ENCODE assay signal across 9 mouse cellular contexts in genomic region chr4:152257070-152257469, GRCm38 (mm10). TPM values are rescaled to one million over a fixed set of nuclear protein-coding genes. Genes with fewer than 3 reads are reported as not detected.
A peak's percentile ranks its signal among the peaks of the same experiment; 100 is the strongest.
DNase-seq lines count a peak whose midpoint lies in the region; ATAC-seq lines count a peak whose summit lies in the region.
"Had no signal": no experiment of that assay in that cellular context is flagged by ENCODE, and none has a peak within 500 bp of the region (broad histone marks: within the 10 kb centered on the region; RNA-seq: fewer than 3 reads in every experiment).

No protein-coding gene starts in this region.

- no peaks in the 10 kb centered on the region for H3K9me3 ChIP-seq in kidney, embryonic 15.5 days (replicated peaks)
- H3K9me3 ChIP-seq in hindbrain, embryonic 10.5 days = no peaks in the 10 kb centered on the region

- no peak overlapping the region for H3K4me2 ChIP-seq in kidney, embryonic 15.5 days

- peak; percentile 53 for DNase-seq in kidney, postnatal 10 days
- DNase-seq in cerebellum, adult 11-12 months = peak; percentile 83
- peak; percentile 67 for DNase-seq in gastrocnemius, postnatal 25 days
- DNase-seq in layer of hippocampus, postnatal 10 days (ENCODE audit: low spot score in 2 of 2) = peak; percentile 72 to 77
- DNase-seq in lung, postnatal 4 days = peak; percentile 74 to 91
- no peak for DNase-seq in thymus, postnatal 36 days
- DNase-seq in hindbrain, embryonic 10.5 days (ENCODE audit: low spot score) = no peak

- H3K36me3 ChIP-seq in kidney, embryonic 15.5 days = no peaks in the 10 kb centered on the region
- peaks cover 24% of the 10 kb centered on the region for H3K36me3 ChIP-seq in hindbrain, embryonic 10.5 days

- H3K27me3 ChIP-seq in kidney, embryonic 15.5 days = no peaks in the 10 kb centered on the region
- H3K27me3 ChIP-seq in hindbrain, embryonic 10.5 days (ENCODE audit: insufficient read depth, poor library complexity, severe bottlenecking) = no peaks in the 10 kb centered on the region; the same call in 1 of the 2 replicates

- no peak overlapping the region for H3K9ac ChIP-seq in kidney, embryonic 15.5 days

- no peak overlapping the region for H3K4me3 ChIP-seq in kidney, embryonic 15.5 days (replicated peaks)
- no peak overlapping the region for H3K4me3 ChIP-seq in hindbrain, embryonic 10.5 days

- 51% methylated on average over 6 of the region's 6 CpGs for WGBS in kidney, embryonic 15.5 days
- WGBS in hindbrain, embryonic 10.5 days = 78% methylated on average over 6 of the region's 6 CpGs

- ATAC-seq in kidney, embryonic 15.5 days (replicated peaks; ENCODE audit: low FRiP score) = no peak

- peaks cover 24% of the 10 kb centered on the region for H3K4me1 ChIP-seq in kidney, embryonic 15.5 days
- H3K4me1 ChIP-seq in hindbrain, embryonic 10.5 days (replicated peaks) = peaks cover 24% of the 10 kb centered on the region

- no peak overlapping the region for H3K27ac ChIP-seq in kidney, embryonic 15.5 days
- no peak overlapping the region for H3K27ac ChIP-seq in hindbrain, embryonic 10.5 days

RNA-seq across cellular contexts. Expression of gene Gpr153, which starts 17.0 kb away (rescaled TPM):
- polyA plus RNA-seq in kidney, embryonic 15.5 days (2015; fragmentation: Nextera tagmentation; extraction: Ambion mirVana) = 6.2 and 7.8 TPM in 2 replicates
- total RNA-seq in gastrocnemius, postnatal 25 days (2021) = 10 to 100 TPM in 1 of 2 experiments, 1 to 10 TPM in 1; 9.9 to 11.0 TPM
- 10 to 100 TPM; 21.4 to 23.1 TPM for total RNA-seq in layer of hippocampus, postnatal 10 days (2021)
- polyA plus RNA-seq in hindbrain, embryonic 10.5 days (2016; fragmentation: Nextera tagmentation; extraction: Ambion mirVana) = 7.0 and 7.9 TPM in 2 replicates
- total RNA-seq: hematopoietic stem cell, adult 5-6 weeks had no signal

RNA-seq across cellular contexts. Expression of gene Hes3, which starts 34.4 kb away (rescaled TPM):
- polyA plus RNA-seq in kidney, embryonic 15.5 days (2015; fragmentation: Nextera tagmentation; extraction: Ambion mirVana) = not detected in 2 replicates
- total RNA-seq in gastrocnemius, postnatal 25 days (2021) = not detected
- not detected for total RNA-seq in layer of hippocampus, postnatal 10 days (2021)
- 9.2 and 17.3 TPM in 2 replicates for polyA plus RNA-seq in hindbrain, embryonic 10.5 days (2016; fragmentation: Nextera tagmentation; extraction: Ambion mirVana)
- total RNA-seq: hematopoietic stem cell, adult 5-6 weeks had no signal

RNA-seq across cellular contexts. Expression of gene Icmt, which starts 40.0 kb away (rescaled TPM):
- 22.3 and 28.7 TPM in 2 replicates for polyA plus RNA-seq in kidney, embryonic 15.5 days (2015; fragmentation: Nextera tagmentation; extraction: Ambion mirVana)
- 10 to 100 TPM; 16.5 to 16.8 TPM for total RNA-seq in gastrocnemius, postnatal 25 days (2021)
- 10 to 100 TPM; 27.9 to 33.9 TPM for total RNA-seq in layer of hippocampus, postnatal 10 days (2021)
- 22.3 and 29.1 TPM in 2 replicates for polyA plus RNA-seq in hindbrain, embryonic 10.5 days (2016; fragmentation: Nextera tagmentation; extraction: Ambion mirVana)

Comparison
In these comparisons a context has a peak if more than half of its experiments do, and no peak if none do; other contexts are left out.
1. DNase-seq: peak in kidney, postnatal 10 days (single experiment), cerebellum, adult 11-12 months (single experiment), gastrocnemius, postnatal 25 days (single experiment), layer of hippocampus, postnatal 10 days (2 of 2) and lung, postnatal 4 days (2 of 2); none in thymus, postnatal 36 days (0 of 2) and hindbrain, embryonic 10.5 days (single experiment).